Mouse (Mus musculus) neural tube, embryonic 14.5 days (tissue): ENCODE measurements around the gene Cacna1g. TPM values are rescaled to one million over a fixed set of nuclear protein-coding genes. Genes with fewer than 3 reads are reported as not detected.

Experiments
- ATAC-seq: fragments of 200-750 bp; cut with Nextera tagmentation; 2 replicates; pipeline ENCODE4 v1.8.0; 2017; ENCODE audit warnings: low read depth, mild to moderate bottlenecking, moderate TSS enrichment, moderate library complexity
- H3K27ac ChIP-seq: fragments of 300-500 bp; sonication (generic); 2 replicates; pipeline ENCODE4 v1.5.1; 2014; ENCODE audit warnings: low read depth, mild to moderate bottlenecking, control low read depth, low read length, moderate library complexity, mixed read lengths
- H3K27me3 ChIP-seq: fragments of 300-500 bp; sonication (generic); 2 replicates; pipeline ENCODE4 v1.6.1; 2014; ENCODE audit warnings: low read length; ENCODE audit not compliant: control insufficient read depth, insufficient read depth
- H3K36me3 ChIP-seq: fragments of 300-500 bp; sonication (generic); 2 replicates; pipeline ENCODE4 v1.6.1; 2014; ENCODE audit warnings: low read length, mixed read lengths; ENCODE audit not compliant: control insufficient read depth, insufficient read depth
- H3K4me1 ChIP-seq: fragments of 300-500 bp; sonication (generic); 2 replicates; pipeline ENCODE4 v1.6.1; 2014; ENCODE audit warnings: low read length; ENCODE audit not compliant: control insufficient read depth, insufficient read depth
- H3K4me2 ChIP-seq: fragments of 300-500 bp; sonication (generic); 2 replicates; pipeline ENCODE4 v1.6.1; 2014; ENCODE audit warnings: mild to moderate bottlenecking, low read depth, low read length, control low read depth
- H3K4me3 ChIP-seq: fragments of 300-500 bp; sonication (generic); 2 replicates; pipeline ENCODE4 v1.5.1; 2014; ENCODE audit warnings: low read depth, low read length, control low read depth, mixed read lengths
- H3K9ac ChIP-seq: fragments of 300-500 bp; sonication (generic); replicated peaks from 2 replicates; pipeline ENCODE4 v1.6.1; 2014; ENCODE audit warnings: low read depth, mild to moderate bottlenecking, control low read depth, low read length, mixed read lengths
- H3K9me3 ChIP-seq: fragments of 300-500 bp; sonication (generic); 2 replicates; pipeline ENCODE4 v1.6.1; 2016; ENCODE audit warnings: low read length; ENCODE audit not compliant: control insufficient read depth
- WGBS: fragments of 180-500 bp; shearing (Covaris S2); extraction: QIAGEN DNeasy Blood & Tissue Kit; methylation state at CpG from one replicate; pipeline ENCODE4 v1.1.7; 2014; 5-methylcytosine and 5-hydroxymethylcytosine counted together
- polyA plus RNA-seq: library from polyadenylated mRNA; unstranded; fragments of >200 nt; fragmentation: Nextera tagmentation; extraction: Ambion mirVana; gene quantifications from 2 replicates; pipeline ENCODE4 v1.2.1, GENCODE M21; 2014

Gene Cacna1g
- polyA plus RNA-seq, 1 experiment from 2014 or later: 22.5 TPM

GRCm38 (mm10) chr11:94484636-94485035, 10.6 kb upstream of the Cacna1g start:
- H3K27me3 ChIP-seq: no peaks in the 10 kb centered on the region
- H3K9me3 ChIP-seq: no peaks in the 10 kb centered on the region
- H3K27ac ChIP-seq: no peak overlapping the region
- H3K4me1 ChIP-seq: no peaks in the 10 kb centered on the region
- no peak for ATAC-seq
- H3K4me3 ChIP-seq: no peak overlapping the region
- H3K4me2 ChIP-seq: no peak overlapping the region
- H3K9ac ChIP-seq: no peak overlapping the region
- H3K36me3 ChIP-seq: no peaks in the 10 kb centered on the region
- 90% methylated on average over 9 of the region's 9 CpGs for WGBS

GRCm38 (mm10) chr11:94483921-94484320, 9.9 kb upstream of the Cacna1g start:
- Histone ChIP-seq H3K9ac (no peak overlapping the region), H3K4me1 (no peaks in the 10 kb centered on the region), H3K4me2 (no peak overlapping the region), H3K27me3 (no peaks in the 10 kb centered on the region), H3K36me3 (no peaks in the 10 kb centered on the region), H3K27ac (no peak overlapping the region), H3K4me3 (no peak overlapping the region), H3K9me3 (no peaks in the 10 kb centered on the region)
- no peak for ATAC-seq
- WGBS: 84% methylated on average over 14 of the region's 14 CpGs

DNA sequence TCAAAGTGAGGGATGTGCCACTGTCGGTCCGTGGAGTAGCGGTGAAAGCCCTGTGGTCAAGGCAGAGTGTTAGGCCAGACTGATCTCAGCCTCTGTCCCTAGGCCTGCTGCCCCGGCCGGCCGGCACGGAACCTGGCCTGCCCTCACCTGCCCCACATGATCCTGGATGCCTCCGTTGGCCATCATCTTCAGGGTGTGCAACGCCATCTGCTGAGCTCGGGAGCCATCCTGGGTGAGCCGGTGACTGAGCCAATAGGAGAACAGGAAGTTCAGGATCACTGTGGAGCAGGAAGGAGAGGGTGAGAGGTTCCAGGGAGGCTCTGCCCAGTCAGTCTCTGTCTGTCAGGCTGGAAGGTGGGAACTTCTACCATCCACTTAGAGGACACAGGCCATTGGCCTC, 9.4 kb upstream of the Cacna1g start:
- H3K9ac ChIP-seq: no peak overlapping the region
- WGBS: 84% methylated on average over 11 of the region's 11 CpGs
- H3K27ac ChIP-seq: no peak overlapping the region

DNA sequence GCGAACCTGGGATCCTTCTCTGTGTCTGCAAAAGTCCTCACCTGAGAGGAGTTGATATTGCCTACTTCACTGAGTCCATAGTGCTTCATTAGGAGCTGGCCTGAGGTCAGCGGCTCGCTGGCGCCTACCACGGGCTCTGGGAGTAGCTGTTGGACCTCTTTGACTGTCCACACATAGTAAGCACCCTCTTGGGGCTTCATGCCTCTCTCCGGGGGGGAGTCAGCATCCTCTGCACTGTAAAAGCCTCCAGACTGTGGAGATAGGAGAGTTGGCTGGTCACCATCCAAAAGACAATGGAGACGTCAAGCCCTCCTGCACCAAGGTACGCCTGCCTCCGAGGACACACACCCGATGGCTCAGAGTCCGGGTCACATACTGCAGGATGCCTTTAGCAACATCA, 8.7 kb upstream of the Cacna1g start:
- Histone ChIP-seq H3K9me3 (no peaks in the 10 kb centered on the region), H3K4me3 (no peak overlapping the region), H3K36me3 (no peaks in the 10 kb centered on the region), H3K4me2 (no peak overlapping the region), H3K9ac (no peak overlapping the region), H3K4me1 (no peaks in the 10 kb centered on the region), H3K27me3 (no peaks in the 10 kb centered on the region), H3K27ac (no peak overlapping the region)
- no peak for ATAC-seq
- 91% methylated on average over 11 of the region's 11 CpGs for WGBS

More for the DNA sequence above, 9.4 kb upstream of the Cacna1g start:
- H3K4me1 ChIP-seq: no peaks in the 10 kb centered on the region
- no peak for ATAC-seq
- H3K4me3 ChIP-seq: no peak overlapping the region
- no peaks in the 10 kb centered on the region for H3K36me3 ChIP-seq
- no peaks in the 10 kb centered on the region for H3K27me3 ChIP-seq
- no peaks in the 10 kb centered on the region for H3K9me3 ChIP-seq
- H3K4me2 ChIP-seq: no peak overlapping the region

GRCm38 (mm10) chr11:94481963-94482362, 8.0 kb upstream of the Cacna1g start:
- no peaks in the 10 kb centered on the region for H3K36me3 ChIP-seq
- 93% methylated on average over 7 of the region's 7 CpGs for WGBS
- H3K27ac ChIP-seq: no peak overlapping the region
- no peaks in the 10 kb centered on the region for H3K27me3 ChIP-seq
- no peak overlapping the region for H3K9ac ChIP-seq
- H3K4me2 ChIP-seq: no peak overlapping the region
- no peaks in the 10 kb centered on the region for H3K9me3 ChIP-seq
- H3K4me3 ChIP-seq: no peak overlapping the region
- no peaks in the 10 kb centered on the region for H3K4me1 ChIP-seq
- no peak for ATAC-seq

DNA sequence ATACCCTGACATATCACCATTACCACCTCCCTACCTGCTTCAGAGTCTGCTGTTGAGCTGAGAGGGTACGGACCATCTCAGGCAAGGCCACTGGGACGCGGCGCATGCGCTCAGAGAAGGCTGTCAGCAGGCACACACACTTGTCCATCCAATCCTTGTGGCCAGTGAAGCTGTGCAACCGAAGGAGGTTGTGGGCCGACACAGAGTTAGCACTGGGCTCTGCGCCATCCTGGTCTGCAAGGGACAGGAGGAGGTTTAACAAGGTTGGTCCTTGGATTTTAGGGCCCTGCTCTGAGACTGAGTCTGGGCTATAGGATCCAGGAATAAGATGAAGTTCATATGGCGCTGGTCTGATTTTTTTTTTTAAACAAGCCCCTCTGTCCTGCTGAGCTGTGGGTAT, 6.4 kb upstream of the Cacna1g start:
- no peak for ATAC-seq
- H3K4me1 ChIP-seq: peaks cover 5% of the 10 kb centered on the region; the same call in 1 of the 2 replicates
- H3K27ac ChIP-seq: no peak overlapping the region
- no peaks in the 10 kb centered on the region for H3K27me3 ChIP-seq
- 89% methylated on average over 9 of the region's 9 CpGs for WGBS
- H3K4me2 ChIP-seq: no peak overlapping the region
- H3K9me3 ChIP-seq: no peaks in the 10 kb centered on the region
- H3K4me3 ChIP-seq: no peak overlapping the region
- no peak overlapping the region for H3K9ac ChIP-seq
- no peaks in the 10 kb centered on the region for H3K36me3 ChIP-seq

GRCm38 (mm10) chr11:94477651-94478050, 3.7 kb upstream of the Cacna1g start:
- no peaks in the 10 kb centered on the region; the same call in none of the 2 replicates for H3K27me3 ChIP-seq
- no peak overlapping the region for H3K27ac ChIP-seq
- H3K4me2 ChIP-seq: no peak overlapping the region
- WGBS: 86% methylated on average over 6 of the region's 6 CpGs
- peaks cover 14% of the 10 kb centered on the region for H3K4me1 ChIP-seq
- H3K9me3 ChIP-seq: no peaks in the 10 kb centered on the region
- ATAC-seq: no peak
- no peaks in the 10 kb centered on the region for H3K36me3 ChIP-seq
- no peak overlapping the region for H3K4me3 ChIP-seq
- H3K9ac ChIP-seq: no peak overlapping the region

DNA sequence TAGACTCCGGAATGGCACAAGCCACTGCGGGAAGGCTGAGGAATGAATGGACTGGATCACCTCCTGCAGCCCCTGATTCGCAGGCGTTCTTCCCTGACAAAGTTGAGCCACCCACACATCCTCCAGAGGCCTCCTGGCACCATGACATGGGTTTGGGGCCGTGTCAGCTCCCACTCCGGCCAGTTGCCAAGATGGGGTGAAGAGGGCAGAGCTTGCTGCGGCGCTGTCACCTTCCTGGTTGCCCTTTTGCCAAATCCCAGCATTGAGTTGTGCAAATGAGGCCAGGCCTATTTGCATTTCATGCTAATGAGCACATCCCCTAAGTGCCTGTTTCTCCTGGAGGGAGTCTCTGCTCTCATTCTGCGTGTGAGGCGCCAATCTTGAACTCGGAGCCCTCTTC, 1.7 kb upstream of the Cacna1g start:
- Histone ChIP-seq H3K4me1 (peaks cover 21% of the 10 kb centered on the region), H3K36me3 (no peaks in the 10 kb centered on the region), H3K27me3 (peaks cover 2% of the 10 kb centered on the region), H3K9ac (no peak overlapping the region), H3K4me3 (no peak overlapping the region), H3K4me2 (no peak overlapping the region), H3K9me3 (no peaks in the 10 kb centered on the region), H3K27ac (no peak overlapping the region)
- 9% methylated on average over 11 of the region's 11 CpGs for WGBS
- no peak for ATAC-seq

DNA sequence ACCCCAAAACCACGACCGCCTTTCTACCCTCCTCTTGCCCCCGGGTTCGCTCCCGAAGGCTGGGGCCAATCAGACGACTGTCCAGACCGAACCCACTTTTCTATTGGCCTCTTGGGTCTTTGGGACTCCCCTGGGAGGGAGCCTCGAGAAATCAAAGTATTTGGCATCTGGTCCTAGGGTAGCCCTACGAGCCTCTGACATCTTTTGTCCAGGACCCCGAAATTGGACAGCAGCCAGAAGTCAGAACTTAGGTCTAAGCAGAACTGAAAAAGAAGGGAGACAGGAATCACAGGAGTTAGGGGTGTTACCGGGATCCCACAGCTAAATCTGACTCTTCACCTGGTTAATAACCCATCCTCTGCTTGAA, 529 bp upstream of the Cacna1g start:
- peaks cover 31% of the 10 kb centered on the region for H3K4me1 ChIP-seq
- H3K9ac ChIP-seq: peak overlapping the region; percentile 96; the same call in 1 of the 2 replicates
- 2% methylated on average over 11 of the region's 11 CpGs for WGBS

More for the DNA sequence above, 529 bp upstream of the Cacna1g start:
- Histone ChIP-seq H3K4me2 (peak overlapping the region; percentile 95), H3K36me3 (no peaks in the 10 kb centered on the region), H3K27ac (no peak overlapping the region), H3K27me3 (peaks cover 2% of the 10 kb centered on the region), H3K4me3 (peak overlapping the region; percentile 80), H3K9me3 (no peaks in the 10 kb centered on the region)
- no peak for ATAC-seq
